Mouse (Mus musculus) large intestine, adult 2 months (tissue): ENCODE measurements around the gene Rpf2. TPM values are rescaled to one million over a fixed set of nuclear protein-coding genes. Genes with fewer than 3 reads are reported as not detected.

ENCODE experiments used
- DNase-seq: peaks from one replicate; pipeline ENCODE4 v3.0.0-alpha.2; 2012; ENCODE audit warnings: low read depth, low spot score
- WGBS: fragments of 180-500 bp; shearing (Covaris S2); methylation state at CpG from one replicate; pipeline ENCODE4 v1.1.7; 2018; 5-methylcytosine and 5-hydroxymethylcytosine counted together
- polyA plus RNA-seq: library from polyadenylated mRNA; depleted of rRNA; stranded (reverse); fragments of >200 nt; gene quantifications from 2 replicates; pipeline ENCODE4 v1.2.3, GENCODE M21; 2012

The Rpf2 gene
- polyA plus RNA-seq, 1 experiment, result 3.0 TPM

DNA sequence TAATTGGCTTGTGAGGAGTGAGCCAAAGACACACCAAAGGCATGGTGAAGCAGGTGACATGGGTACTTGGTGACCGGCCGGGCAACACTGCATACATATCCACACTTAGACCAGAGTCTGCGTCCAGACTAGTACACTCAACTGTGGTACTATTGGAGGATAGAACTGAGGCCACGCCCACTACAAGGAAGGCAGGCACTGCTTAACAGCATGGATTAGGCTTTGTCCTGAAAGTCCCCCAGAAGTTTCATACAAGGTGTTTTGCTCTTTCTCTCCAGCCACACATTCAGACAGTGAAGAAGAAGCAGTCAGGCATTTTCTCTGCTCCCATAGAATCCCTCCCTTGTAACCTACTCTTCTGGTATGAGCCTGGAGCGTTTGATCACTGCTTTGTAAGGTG, 9.9 kb upstream of the Rpf2 start:
- DNase-seq, result peak; percentile 51
- WGBS, result 0% methylated on average over 5 of the region's 5 CpGs

DNA sequence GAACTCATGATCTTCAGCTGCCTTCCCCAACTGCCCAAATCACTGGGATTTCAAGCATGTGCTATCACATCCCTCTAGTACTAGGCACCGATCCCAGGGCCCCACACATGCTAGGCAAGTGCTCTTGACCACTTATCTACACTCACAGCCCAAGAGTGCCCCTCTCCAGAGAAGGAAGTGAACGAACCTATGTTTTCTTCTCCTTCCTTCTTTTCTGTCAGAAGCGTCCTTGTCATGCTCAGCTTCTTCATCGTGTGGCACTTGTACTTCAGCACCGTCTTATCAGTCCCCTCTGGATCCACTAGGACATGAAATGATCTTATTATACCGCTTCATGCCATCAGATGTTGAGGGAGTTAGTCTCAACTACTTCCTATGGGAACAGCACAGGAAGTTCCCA, 4.1 kb upstream of the Rpf2 start:
- WGBS, result 90% methylated on average over 6 of the region's 6 CpGs
- DNase-seq, result no peak

GRCm38 (mm10) chr10:40249625-40250024, 2.8 kb upstream of the Rpf2 start:
- DNase-seq, result no peak
- 84% methylated on average over 9 of the region's 9 CpGs for WGBS

DNA sequence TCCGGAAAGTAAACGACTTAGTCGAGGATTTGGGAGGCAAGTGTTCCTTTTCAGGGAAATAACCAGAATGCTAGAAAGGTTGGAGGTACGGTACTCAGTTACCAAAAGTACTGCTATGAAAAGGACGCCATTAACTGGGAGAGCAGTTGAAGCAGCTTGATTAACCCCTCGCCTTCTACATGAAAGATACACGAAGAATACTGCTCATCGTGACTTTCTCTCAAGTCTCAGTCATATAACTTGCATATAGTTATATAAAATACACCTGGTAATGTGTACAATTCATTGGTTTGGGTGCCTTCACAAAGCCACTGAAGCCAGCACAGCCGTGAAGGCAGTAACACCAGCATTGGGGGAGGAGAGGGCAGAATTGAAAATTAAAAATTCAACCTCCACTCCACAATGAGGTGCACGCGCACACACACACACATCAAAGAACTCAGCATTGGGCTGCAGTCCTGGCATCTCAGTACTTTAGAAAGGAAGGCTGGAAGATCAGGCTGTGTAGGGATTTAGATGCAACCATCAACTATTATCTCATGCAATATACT, 405 bp upstream of the Rpf2 start:
- no peak for DNase-seq
- WGBS, result 24% methylated on average over 11 of the region's 11 CpGs

DNA sequence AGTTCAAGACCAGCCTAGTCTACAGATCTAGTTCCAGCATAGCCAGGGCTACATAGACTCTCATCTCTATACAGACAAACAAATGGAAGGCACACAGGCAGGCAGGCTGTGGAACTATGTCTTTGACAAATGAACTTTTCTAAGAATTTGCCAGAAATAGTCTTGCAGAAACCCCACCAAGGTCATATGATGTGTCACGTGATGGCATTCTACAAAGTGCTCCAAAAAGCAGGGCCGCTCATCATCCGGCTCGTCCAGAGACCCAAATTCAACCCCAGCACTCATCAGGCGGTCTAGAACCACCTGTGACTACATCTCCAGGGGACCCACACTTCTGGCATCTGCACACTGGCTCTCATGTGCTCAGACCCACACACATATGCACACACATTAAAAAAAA, 9.0 kb downstream of the Rpf2 start:
- WGBS, result 96% methylated on average over 5 of the region's 5 CpGs
- DNase-seq, result no peak

DNA sequence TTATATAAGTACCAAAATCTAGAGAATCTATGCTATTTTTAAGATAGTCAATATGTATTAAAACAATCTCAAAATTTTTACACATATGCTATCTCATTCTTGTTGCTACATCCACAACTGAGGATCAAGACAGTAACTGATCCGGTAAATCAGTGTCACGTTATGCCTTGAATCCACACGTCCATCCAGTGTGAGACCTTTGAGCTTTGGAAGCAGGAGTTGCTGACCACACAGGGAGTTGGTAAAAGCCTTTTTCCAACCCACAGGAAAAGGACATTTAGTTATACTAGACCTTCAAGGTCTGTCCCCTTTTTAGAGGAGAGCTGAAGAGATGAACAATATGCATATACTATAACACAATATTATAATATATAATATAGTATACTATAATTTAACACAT, 13.6 kb downstream of the Rpf2 start:
- no peak for DNase-seq
- WGBS, result 87% methylated on average over 3 of the region's 3 CpGs

DNA sequence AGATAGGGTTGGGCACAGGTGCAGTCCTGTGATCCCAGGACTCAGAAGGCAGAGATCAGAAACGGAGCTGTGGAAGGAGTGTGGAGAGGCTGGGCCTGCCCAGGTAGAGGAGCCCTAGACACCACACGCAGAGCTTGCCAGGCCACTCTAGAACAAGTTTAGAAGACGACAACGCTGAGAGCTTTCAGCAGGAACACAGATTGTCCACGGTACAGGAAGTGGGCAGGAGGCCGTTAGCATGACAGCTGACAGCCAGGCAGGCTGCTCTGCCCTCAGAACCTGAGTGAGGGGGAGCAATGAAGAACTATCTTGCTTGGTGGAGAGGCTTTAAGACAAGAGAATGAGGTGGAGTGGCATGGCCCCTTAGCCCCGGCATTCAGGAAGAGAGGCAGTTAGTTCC, 14.4 kb downstream of the Rpf2 start:
- 70% methylated on average over 7 of the region's 7 CpGs for WGBS
- DNase-seq, result no peak

DNA sequence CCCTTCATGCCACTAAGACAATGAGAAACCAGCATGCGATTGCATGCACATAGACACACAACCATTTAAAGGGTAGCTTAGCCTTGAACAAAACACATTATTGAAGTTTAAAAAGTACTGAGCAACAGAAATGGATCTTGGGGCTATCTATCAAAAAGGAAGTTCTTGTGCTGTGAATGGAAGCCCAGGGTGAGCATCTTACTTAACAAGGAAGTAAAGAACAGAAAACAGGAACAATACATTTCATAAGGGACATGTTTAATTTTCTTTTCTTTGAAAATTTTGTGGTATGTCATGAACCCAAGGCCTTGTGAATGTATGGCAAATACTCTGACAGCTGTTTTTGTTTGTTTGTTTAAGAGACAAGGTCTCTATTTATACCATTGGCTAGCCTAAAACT, 17.1 kb downstream of the Rpf2 start:
- no peak for DNase-seq
- WGBS, result 96% methylated on average over 1 of the region's 1 CpGs

GRCm38 (mm10) chr10:40227660-40228303, 19.1 kb downstream of the Rpf2 start:
- DNase-seq, result no peak
- 57% methylated on average over 4 of the region's 4 CpGs for WGBS

- WGBS, result 67% methylated on average over 3 of the region's 3 CpGs
- DNase-seq, result no peak
These were observed 28.0 kb downstream of the Rpf2 start for GRCm38 (mm10) chr10:40218874-40219273.

DNA sequence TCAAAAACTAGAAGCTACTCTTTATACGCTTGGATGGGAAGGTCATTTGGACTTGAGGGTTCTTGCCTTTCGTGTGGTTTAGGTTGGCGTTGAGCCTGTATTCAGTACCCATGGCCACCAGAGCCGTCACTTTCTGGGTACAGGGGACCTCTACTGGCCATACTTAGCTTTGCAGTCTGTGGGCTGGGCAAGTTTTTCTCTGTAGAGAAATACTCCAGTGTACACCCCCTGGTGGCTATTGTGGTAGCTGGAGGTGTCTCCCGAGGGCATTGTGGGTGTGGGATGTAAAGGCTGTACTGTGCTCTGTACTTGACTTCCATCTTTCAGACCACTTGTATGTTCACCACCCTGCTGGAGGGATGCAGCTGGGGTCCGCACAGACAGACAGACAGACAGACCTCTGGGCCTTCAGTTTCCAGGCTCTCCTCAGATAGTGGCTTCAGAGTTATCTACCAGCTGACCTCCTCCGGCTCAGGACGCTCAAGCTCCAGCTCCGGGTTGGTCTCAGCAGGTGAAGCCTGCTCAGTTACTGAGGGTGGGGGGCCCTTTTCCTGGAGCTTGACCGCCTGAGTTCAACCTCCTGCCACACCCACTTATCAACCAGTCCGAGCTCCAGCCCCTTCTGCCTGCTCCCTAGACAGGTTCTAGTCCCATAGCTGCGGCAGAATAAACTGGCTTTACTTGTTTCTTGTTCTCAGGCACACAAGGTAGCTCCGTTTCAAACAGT, 34.2 kb downstream of the Rpf2 start:
- 25% methylated on average over 13 of the region's 13 CpGs for WGBS
- DNase-seq, result peak; percentile 85

GRCm38 (mm10) chr10:40195001-40195400, 51.8 kb downstream of the Rpf2 start:
- DNase-seq, result no peak
- WGBS, result 86% methylated on average over 6 of the region's 6 CpGs

DNA sequence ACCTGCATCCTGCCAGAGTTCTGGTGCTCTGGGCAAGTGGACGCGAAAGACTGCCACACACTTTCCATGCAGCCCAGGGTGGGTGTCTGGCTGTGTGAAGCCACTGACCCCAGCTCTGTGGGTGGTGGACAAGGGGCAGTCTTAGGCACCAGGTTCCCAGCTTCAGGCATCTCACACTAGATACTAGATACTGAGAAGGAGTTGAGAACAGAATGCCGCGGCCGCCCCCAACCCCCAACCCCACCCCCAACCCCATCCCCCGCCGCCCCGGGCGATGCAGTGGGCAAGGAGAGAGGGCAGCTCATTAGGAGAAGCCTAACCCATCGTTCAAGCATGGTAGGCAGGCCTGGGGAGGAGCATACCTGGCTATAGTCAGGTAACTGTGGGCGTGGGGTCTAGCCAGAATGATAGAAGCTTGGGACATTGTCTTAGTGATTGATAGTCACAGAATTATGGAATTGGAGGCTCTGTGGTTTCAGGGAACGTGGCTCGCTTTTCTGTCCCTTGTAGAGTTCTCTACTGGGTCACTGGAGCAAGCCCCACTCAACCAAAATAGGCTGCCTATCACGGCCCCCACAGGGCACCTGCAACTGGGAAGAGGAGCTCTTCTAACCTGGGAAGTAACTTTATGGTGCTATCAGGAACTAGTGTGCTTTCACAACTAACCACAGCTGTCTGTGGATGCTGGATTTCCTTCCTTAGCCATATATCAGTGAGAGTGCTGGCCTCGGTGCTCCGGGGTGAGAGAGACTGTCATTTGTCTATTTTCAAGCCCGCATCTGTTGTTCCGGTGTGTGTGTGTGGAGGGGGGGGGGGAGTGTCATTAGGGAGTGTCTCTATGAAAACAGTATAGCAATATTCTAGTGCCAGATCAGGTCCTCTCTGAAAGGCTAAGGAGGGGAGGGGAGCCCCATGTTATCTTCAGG, 54.6 kb downstream of the Rpf2 start:
- WGBS, result 39% methylated on average over 18 of the region's 18 CpGs

GRCm38 (mm10) chr10:40191338-40191979, 55.4 kb downstream of the Rpf2 start:
- WGBS, result 11% methylated on average over 22 of the region's 22 CpGs

More for the DNA sequence above, 54.6 kb downstream of the Rpf2 start:
- DNase-seq, result no peak

DNA sequence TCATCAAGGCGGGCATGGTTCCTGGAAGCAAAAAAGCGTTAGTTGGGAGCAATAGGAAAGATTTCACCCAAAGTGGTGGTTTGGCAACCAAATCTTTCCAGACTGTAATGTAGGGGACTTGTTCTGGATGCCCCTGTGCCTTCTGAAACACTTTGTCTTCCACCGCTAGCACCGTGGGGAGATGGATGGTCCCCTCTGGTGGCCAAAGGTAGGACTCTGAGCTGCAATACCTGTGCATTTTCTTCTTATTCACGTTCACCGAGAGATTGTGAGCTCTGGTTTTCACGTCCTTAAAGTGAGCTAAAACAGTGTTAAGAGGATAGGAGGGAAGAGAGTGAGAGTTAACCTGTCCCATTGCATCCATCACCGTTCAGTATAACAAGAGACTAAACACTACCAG, 56.0 kb downstream of the Rpf2 start:
- WGBS, result 68% methylated on average over 8 of the region's 8 CpGs
- no peak for DNase-seq

More at GRCm38 (mm10) chr10:40191338-40191979, 55.4 kb downstream of the Rpf2 start:
- no peak for DNase-seq

DNA sequence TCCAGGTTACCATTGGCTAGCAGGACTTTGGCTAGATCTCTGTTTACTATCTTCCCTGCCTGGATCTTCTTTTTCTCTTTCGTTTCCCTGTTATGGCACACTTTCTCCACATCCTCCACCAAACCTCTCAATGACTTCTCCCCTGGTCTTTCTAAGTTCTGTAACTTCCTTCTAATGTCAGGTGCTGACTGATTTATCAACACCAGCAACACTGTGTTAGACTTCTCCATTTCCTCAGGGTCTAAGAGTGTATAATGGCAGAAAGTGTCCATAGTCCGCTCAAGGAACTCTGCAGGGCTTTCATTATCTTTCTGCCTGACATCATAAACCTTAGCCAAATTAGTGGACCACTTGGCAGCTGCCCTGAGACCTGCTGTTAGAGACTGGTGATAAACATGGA, 57.1 kb downstream of the Rpf2 start:
- DNase-seq, result no peak
- 93% methylated on average over 2 of the region's 2 CpGs for WGBS

- 90% methylated on average over 3 of the region's 3 CpGs for WGBS
- no peak for DNase-seq
These were observed 58.0 kb downstream of the Rpf2 start for GRCm38 (mm10) chr10:40188831-40189230.

GRCm38 (mm10) chr10:40185956-40186355, 60.9 kb downstream of the Rpf2 start:
- DNase-seq, result no peak

- 56% methylated on average over 2 of the region's 2 CpGs for WGBS
- no peak for DNase-seq
These were observed 66.8 kb downstream of the Rpf2 start for GRCm38 (mm10) chr10:40180011-40180410.

GRCm38 (mm10) chr10:40179142-40179541, 67.7 kb downstream of the Rpf2 start:
- WGBS, result 93% methylated on average over 5 of the region's 5 CpGs
- no peak for DNase-seq
